Mouse (Mus musculus): ENCODE measurements around the gene B4galt3.

The B4galt3 gene

GRCm38 (mm10) chr1:171234126-171234525 is 36.0 kb upstream of the B4galt3 start, which contains the start of gene Fcer1g:
Gene Fcer1g (minus strand): TSS chr1:171234365.
- TF ChIP-seq GATA4 (IDR thresholded peaks at IDR 0.05; ENCODE audit: insufficient replicate concordance, low read length) = no peak

GRCm38 (mm10) chr1:171234538-171234937 is 35.6 kb upstream of the B4galt3 start:
- TF ChIP-seq GATA4 (IDR thresholded peaks at IDR 0.05; ENCODE audit: insufficient replicate concordance, low read length) = no peak

GRCm38 (mm10) chr1:171235791-171236190 is 34.3 kb upstream of the B4galt3 start:
- no peak for TF ChIP-seq GATA4 (IDR thresholded peaks at IDR 0.05; ENCODE audit: insufficient replicate concordance, low read length)

- TF ChIP-seq GATA4 (IDR thresholded peaks at IDR 0.05; ENCODE audit: insufficient replicate concordance, low read length) = no peak
These were observed 32.7 kb upstream of the B4galt3 start for GRCm38 (mm10) chr1:171237438-171237837.

- no peak for TF ChIP-seq GATA4 (IDR thresholded peaks at IDR 0.05; ENCODE audit: insufficient replicate concordance, low read length)
These were observed 31.7 kb upstream of the B4galt3 start for GRCm38 (mm10) chr1:171238463-171238862.

GRCm38 (mm10) chr1:171239992-171240744 is 30.0 kb upstream of the B4galt3 start:
- TF ChIP-seq GATA4 (IDR thresholded peaks at IDR 0.05; ENCODE audit: insufficient replicate concordance, low read length) = no peak

- no peak for TF ChIP-seq GATA4 (IDR thresholded peaks at IDR 0.05; ENCODE audit: insufficient replicate concordance, low read length)
These were observed 29.2 kb upstream of the B4galt3 start for GRCm38 (mm10) chr1:171240911-171241310.

GRCm38 (mm10) chr1:171245353-171245752 is 24.8 kb upstream of the B4galt3 start:
- no peak for TF ChIP-seq GATA4 (IDR thresholded peaks at IDR 0.05; ENCODE audit: insufficient replicate concordance, low read length)

GRCm38 (mm10) chr1:171246709-171247452 is 23.2 kb upstream of the B4galt3 start:
- TF ChIP-seq GATA4 (IDR thresholded peaks at IDR 0.05; ENCODE audit: insufficient replicate concordance, low read length) = peak; percentile 99; the same call in 1 of the 2 replicates

- no peak for TF ChIP-seq GATA4 (IDR thresholded peaks at IDR 0.05; ENCODE audit: insufficient replicate concordance, low read length)
These were observed 22.7 kb upstream of the B4galt3 start for GRCm38 (mm10) chr1:171247453-171247841.

- no peak for TF ChIP-seq GATA4 (IDR thresholded peaks at IDR 0.05; ENCODE audit: insufficient replicate concordance, low read length)
These were observed 22.2 kb upstream of the B4galt3 start for GRCm38 (mm10) chr1:171247916-171248315.

- TF ChIP-seq GATA4 (IDR thresholded peaks at IDR 0.05; ENCODE audit: insufficient replicate concordance, low read length) = no peak
These were observed 21.5 kb upstream of the B4galt3 start for GRCm38 (mm10) chr1:171248386-171249226.

GRCm38 (mm10) chr1:171249913-171250600 is 20.1 kb upstream of the B4galt3 start, which contains the start of gene Adamts4:
Gene Adamts4 (plus strand): TSS chr1:171250421.
- TF ChIP-seq GATA4 (IDR thresholded peaks at IDR 0.05; ENCODE audit: insufficient replicate concordance, low read length) = no peak

- TF ChIP-seq GATA4 (IDR thresholded peaks at IDR 0.05; ENCODE audit: insufficient replicate concordance, low read length) = no peak
These were observed 19.2 kb upstream of the B4galt3 start, which contains the start of gene Ndufs2 for GRCm38 (mm10) chr1:171250680-171251593. Gene Ndufs2 (minus strand): TSS chr1:171251388.
